Mouse (Mus musculus) WW6 (cell line): ENCODE data around the gene Eif3c.

ENCODE experiments used
- DNase-seq: peaks from one replicate; pipeline ENCODE4 v3.0.0-alpha.2; 2013; ENCODE audit warnings: low read depth, low spot score

Gene Eif3c

GRCm38 (mm10) chr7:126566094-126566765 is at the start of gene Eif3c:
Eif3c (minus strand) TSS chr7:126566411.
- peak; percentile 74 for DNase-seq

- no peak for DNase-seq
These were observed 46.5 kb upstream of the Eif3c start for GRCm38 (mm10) chr7:126612736-126613135.

- DNase-seq, result no peak
These were observed 41.6 kb upstream of the Eif3c start for GRCm38 (mm10) chr7:126607796-126608195.

GRCm38 (mm10) chr7:126607064-126607463 is 40.9 kb upstream of the Eif3c start:
- DNase-seq, result no peak

GRCm38 (mm10) chr7:126606611-126607010 is 40.4 kb upstream of the Eif3c start:
- no peak for DNase-seq

- no peak for DNase-seq
These were observed 36.4 kb upstream of the Eif3c start for GRCm38 (mm10) chr7:126602650-126603049.

GRCm38 (mm10) chr7:126601896-126602295 is 35.7 kb upstream of the Eif3c start:
- DNase-seq, result no peak

- no peak for DNase-seq
These were observed 32.7 kb upstream of the Eif3c start for GRCm38 (mm10) chr7:126598919-126599318.

- no peak for DNase-seq
These were observed 30.2 kb upstream of the Eif3c start for GRCm38 (mm10) chr7:126596414-126596813.

GRCm38 (mm10) chr7:126595890-126596289 is 29.7 kb upstream of the Eif3c start:
- no peak for DNase-seq

- no peak for DNase-seq
These were observed 28.8 kb upstream of the Eif3c start, which contains the start of gene Il27 for GRCm38 (mm10) chr7:126594862-126595561. Il27 (minus strand) TSS chr7:126594941.

- peak; percentile 58 for DNase-seq
These were observed 21.6 kb upstream of the Eif3c start for GRCm38 (mm10) chr7:126587779-126588178.

- no peak for DNase-seq
These were observed 20.6 kb upstream of the Eif3c start for GRCm38 (mm10) chr7:126586839-126587238.

- no peak for DNase-seq
These were observed 19.5 kb upstream of the Eif3c start, which contains the start of gene Cln3 for GRCm38 (mm10) chr7:126585717-126586116. Cln3 (minus strand) TSS chr7:126585817.

GRCm38 (mm10) chr7:126584506-126584977 is 18.3 kb upstream of the Eif3c start, which contains the start of gene Apobr:
Apobr (plus strand) TSS chr7:126584942.
- no peak for DNase-seq

GRCm38 (mm10) chr7:126583761-126584160 is 17.6 kb upstream of the Eif3c start:
- DNase-seq, result no peak

GRCm38 (mm10) chr7:126583251-126583709 is 17.1 kb upstream of the Eif3c start:
- DNase-seq, result peak; percentile 80

GRCm38 (mm10) chr7:126582759-126583158 is 16.5 kb upstream of the Eif3c start:
- no peak for DNase-seq

GRCm38 (mm10) chr7:126581661-126582060 is 15.4 kb upstream of the Eif3c start:
- no peak for DNase-seq

GRCm38 (mm10) chr7:126579172-126579571 is 13.0 kb upstream of the Eif3c start:
- DNase-seq, result no peak

- DNase-seq, result no peak
These were observed 10.7 kb upstream of the Eif3c start for GRCm38 (mm10) chr7:126576946-126577345.

GRCm38 (mm10) chr7:126565693-126566092 is 518 bp downstream of the Eif3c start:
- no peak for DNase-seq

- DNase-seq, result no peak
These were observed 9.6 kb downstream of the Eif3c start for GRCm38 (mm10) chr7:126556635-126557034.
